Mouse (Mus musculus): ENCODE measurements at regions not wholly inside any gene's neighbourhood (a gene's known extent, or its start where the extent isn't known, plus 50 kb on each side); places are given as distances from the start of the nearest gene placed in this dataset.

GRCm38 (mm10) chr1:193992226-193992625 is 622.1 kb upstream of the Camk1g start:
- H3K36me3 ChIP-seq (ENCODE audit: control insufficient read depth, insufficient read depth, low read length): no peaks in the 10 kb centered on the region
- H3K4me3 ChIP-seq (ENCODE audit: low read depth, low read length): no peak overlapping the region
- no peak overlapping the region for H3K27ac ChIP-seq (ENCODE audit: low read length)
- 83% methylated on average over 2 of the region's 2 CpGs for WGBS
- no peaks in the 10 kb centered on the region for H3K27me3 ChIP-seq (ENCODE audit: control insufficient read depth, insufficient read depth, low read length)
- no peak overlapping the region for H3K4me2 ChIP-seq (replicated peaks; ENCODE audit: low read depth, low read length)
- no peak for ATAC-seq (ENCODE audit: insufficient number of reproducible peaks, insufficient read depth, low FRiP score, low read depth)
- no peaks in the 10 kb centered on the region for H3K4me1 ChIP-seq (ENCODE audit: control insufficient read depth, insufficient read depth, low read length)
- H3K9ac ChIP-seq (replicated peaks; ENCODE audit: low read depth, low read length): no peak overlapping the region
- no peaks in the 10 kb centered on the region for H3K9me3 ChIP-seq (ENCODE audit: control insufficient read depth, low read depth, low read length)

GRCm38 (mm10) chr1:193989956-193990675 is 620.0 kb upstream of the Camk1g start:
- Histone ChIP-seq H3K27ac (ENCODE audit: low read length) (no peak overlapping the region), H3K4me1 (ENCODE audit: control insufficient read depth, insufficient read depth, low read length) (no peaks in the 10 kb centered on the region), H3K4me2 (replicated peaks; ENCODE audit: low read depth, low read length) (no peak overlapping the region), H3K4me3 (ENCODE audit: low read depth, low read length) (no peak overlapping the region), H3K9me3 (ENCODE audit: control insufficient read depth, low read depth, low read length) (no peaks in the 10 kb centered on the region), H3K27me3 (ENCODE audit: control insufficient read depth, insufficient read depth, low read length) (no peaks in the 10 kb centered on the region), H3K36me3 (ENCODE audit: control insufficient read depth, insufficient read depth, low read length) (no peaks in the 10 kb centered on the region), H3K9ac (replicated peaks; ENCODE audit: low read depth, low read length) (no peak overlapping the region)
- WGBS: 53% methylated on average over 10 of the region's 10 CpGs
- ATAC-seq (ENCODE audit: insufficient number of reproducible peaks, insufficient read depth, low FRiP score, low read depth): no peak

GRCm38 (mm10) chr1:193988970-193989904 is 619.1 kb upstream of the Camk1g start:
- no peaks in the 10 kb centered on the region for H3K36me3 ChIP-seq (ENCODE audit: control insufficient read depth, insufficient read depth, low read length)
- no peak overlapping the region for H3K27ac ChIP-seq (ENCODE audit: low read length)
- no peak overlapping the region for H3K9ac ChIP-seq (replicated peaks; ENCODE audit: low read depth, low read length)
- no peak overlapping the region for H3K4me3 ChIP-seq (ENCODE audit: low read depth, low read length)
- no peaks in the 10 kb centered on the region for H3K27me3 ChIP-seq (ENCODE audit: control insufficient read depth, insufficient read depth, low read length)
- H3K9me3 ChIP-seq (ENCODE audit: control insufficient read depth, low read depth, low read length): no peaks in the 10 kb centered on the region
- H3K4me1 ChIP-seq (ENCODE audit: control insufficient read depth, insufficient read depth, low read length): no peaks in the 10 kb centered on the region
- 36% methylated on average over 17 of the region's 17 CpGs for WGBS
- no peak for ATAC-seq (ENCODE audit: insufficient number of reproducible peaks, insufficient read depth, low FRiP score, low read depth)
- H3K4me2 ChIP-seq (replicated peaks; ENCODE audit: low read depth, low read length): no peak overlapping the region

- WGBS: 72% methylated on average over 4 of the region's 4 CpGs
- ATAC-seq (ENCODE audit: insufficient number of reproducible peaks, insufficient read depth, low FRiP score, low read depth): no peak
- Histone ChIP-seq H3K4me3 (ENCODE audit: low read depth, low read length) (no peak overlapping the region), H3K4me1 (ENCODE audit: control insufficient read depth, insufficient read depth, low read length) (no peaks in the 10 kb centered on the region), H3K27ac (ENCODE audit: low read length) (no peak overlapping the region), H3K36me3 (ENCODE audit: control insufficient read depth, insufficient read depth, low read length) (no peaks in the 10 kb centered on the region), H3K4me2 (replicated peaks; ENCODE audit: low read depth, low read length) (no peak overlapping the region), H3K9me3 (ENCODE audit: control insufficient read depth, low read depth, low read length) (no peaks in the 10 kb centered on the region), H3K9ac (replicated peaks; ENCODE audit: low read depth, low read length) (no peak overlapping the region), H3K27me3 (ENCODE audit: control insufficient read depth, insufficient read depth, low read length) (no peaks in the 10 kb centered on the region)
Measured at GRCm38 (mm10) chr1:193980571-193980970, 610.5 kb upstream of the Camk1g start.

- H3K4me1 ChIP-seq (ENCODE audit: control insufficient read depth, insufficient read depth, low read length): no peaks in the 10 kb centered on the region
- no peak overlapping the region for H3K9ac ChIP-seq (replicated peaks; ENCODE audit: low read depth, low read length)
- no peaks in the 10 kb centered on the region for H3K36me3 ChIP-seq (ENCODE audit: control insufficient read depth, insufficient read depth, low read length)
- H3K27me3 ChIP-seq (ENCODE audit: control insufficient read depth, insufficient read depth, low read length): no peaks in the 10 kb centered on the region
- no peak overlapping the region for H3K4me3 ChIP-seq (ENCODE audit: low read depth, low read length)
- H3K27ac ChIP-seq (ENCODE audit: low read length): no peak overlapping the region
- WGBS: 72% methylated on average over 1 of the region's 1 CpGs
- H3K9me3 ChIP-seq (ENCODE audit: control insufficient read depth, low read depth, low read length): no peaks in the 10 kb centered on the region
- no peak for ATAC-seq (ENCODE audit: insufficient number of reproducible peaks, insufficient read depth, low FRiP score, low read depth)
- H3K4me2 ChIP-seq (replicated peaks; ENCODE audit: low read depth, low read length): no peak overlapping the region
Measured at GRCm38 (mm10) chr1:193971537-193971936, 601.4 kb upstream of the Camk1g start.

- Histone ChIP-seq H3K27me3 (ENCODE audit: control insufficient read depth, insufficient read depth, low read length) (no peaks in the 10 kb centered on the region), H3K27ac (ENCODE audit: low read length) (no peak overlapping the region), H3K9ac (replicated peaks; ENCODE audit: low read depth, low read length) (no peak overlapping the region), H3K4me2 (replicated peaks; ENCODE audit: low read depth, low read length) (no peak overlapping the region), H3K4me3 (ENCODE audit: low read depth, low read length) (no peak overlapping the region), H3K36me3 (ENCODE audit: control insufficient read depth, insufficient read depth, low read length) (no peaks in the 10 kb centered on the region), H3K9me3 (ENCODE audit: control insufficient read depth, low read depth, low read length) (no peaks in the 10 kb centered on the region), H3K4me1 (ENCODE audit: control insufficient read depth, insufficient read depth, low read length) (no peaks in the 10 kb centered on the region)
- WGBS: 67% methylated on average over 4 of the region's 4 CpGs
- no peak for ATAC-seq (ENCODE audit: insufficient number of reproducible peaks, insufficient read depth, low FRiP score, low read depth)
Measured at GRCm38 (mm10) chr1:193969264-193969908, 599.3 kb upstream of the Camk1g start.

DNA sequence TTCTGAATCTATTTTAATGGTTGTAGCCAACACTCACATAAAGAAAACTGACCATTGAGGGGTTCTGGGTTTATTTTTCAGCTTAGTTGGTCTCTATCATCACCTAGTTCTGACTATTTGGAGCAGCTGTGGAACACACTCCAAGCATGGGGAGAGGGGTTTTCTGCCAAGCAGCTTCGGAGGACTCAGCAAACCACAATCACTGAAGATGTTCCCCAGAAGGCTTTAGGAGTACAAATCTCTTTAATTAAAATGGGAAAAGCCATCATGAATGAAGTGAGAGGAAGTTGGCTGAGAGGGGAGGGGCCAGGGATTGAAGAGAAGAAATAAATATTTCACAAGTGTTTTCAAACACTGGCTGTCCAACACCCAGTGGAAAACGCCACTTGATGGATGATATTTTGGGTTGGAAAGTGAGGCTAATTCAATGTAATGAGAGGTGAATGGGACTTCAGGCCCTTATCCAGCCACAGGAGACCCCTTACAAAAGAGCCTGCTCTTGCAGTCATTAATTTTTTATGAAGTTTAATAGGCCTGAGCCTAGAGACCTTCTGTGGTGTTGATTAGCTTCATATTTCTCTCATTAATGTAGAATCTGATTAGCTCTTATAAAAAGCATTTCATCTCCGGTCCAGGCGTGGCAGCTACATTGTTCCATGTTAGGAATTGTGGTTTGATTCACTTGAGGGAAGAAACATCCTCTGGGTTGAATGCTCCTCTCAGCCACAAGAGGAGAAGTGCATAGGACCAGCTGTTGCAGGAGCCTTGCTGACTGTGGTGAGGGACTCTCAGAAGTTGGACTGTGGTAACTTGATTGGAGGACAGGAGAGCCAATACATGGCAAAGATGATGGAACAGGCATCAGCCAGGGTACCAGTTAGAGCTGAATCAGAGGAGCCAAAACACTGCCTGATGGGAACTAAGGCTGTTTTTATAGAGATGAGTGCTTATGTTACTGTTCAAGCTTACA is 598.1 kb upstream of the Camk1g start:
- H3K27ac ChIP-seq (ENCODE audit: low read length): no peak overlapping the region
- H3K4me2 ChIP-seq (replicated peaks; ENCODE audit: low read depth, low read length): no peak overlapping the region
- no peaks in the 10 kb centered on the region for H3K36me3 ChIP-seq (ENCODE audit: control insufficient read depth, insufficient read depth, low read length)
- no peak overlapping the region for H3K4me3 ChIP-seq (ENCODE audit: low read depth, low read length)
- no peaks in the 10 kb centered on the region for H3K9me3 ChIP-seq (ENCODE audit: control insufficient read depth, low read depth, low read length)
- H3K27me3 ChIP-seq (ENCODE audit: control insufficient read depth, insufficient read depth, low read length): no peaks in the 10 kb centered on the region
- WGBS: 76% methylated on average over 4 of the region's 4 CpGs
- H3K4me1 ChIP-seq (ENCODE audit: control insufficient read depth, insufficient read depth, low read length): no peaks in the 10 kb centered on the region
- H3K9ac ChIP-seq (replicated peaks; ENCODE audit: low read depth, low read length): no peak overlapping the region
- ATAC-seq (ENCODE audit: insufficient number of reproducible peaks, insufficient read depth, low FRiP score, low read depth): no peak

All from stomach, embryonic 14.5 days (tissue).